Mouse (Mus musculus): Measurements from ENCODE around the gene Catsperd.

The Catsperd gene

GRCm38 (mm10) chr17:56627530-56628277, at the start of gene Catsperd:
TSS of gene Catsperd (plus strand) at chr17:56628143.
- in situ Hi-C loops (cut with MboI, MseI), result no loop called here

GRCm38 (mm10) chr17:56583071-56583470, 44.9 kb upstream of the Catsperd start:
- in situ Hi-C loops (cut with MboI, MseI), result no loop called here

GRCm38 (mm10) chr17:56583611-56584256, 44.2 kb upstream of the Catsperd start:
- in situ Hi-C loops (cut with MboI, MseI), result no loop called here

- in situ Hi-C loops (cut with MboI, MseI), result loop anchor here (5.0 kb wide), 1 partner anchor 88 kb away; the partner anchor contains the start of gene Ranbp3
Measured at GRCm38 (mm10) chr17:56584257-56585130, 43.4 kb upstream of the Catsperd start, which contains the start of the genes Safb2 and Safb. TSS of gene Safb2 (minus strand) at chr17:56584585. TSS of gene Safb (plus strand) at chr17:56584825.

GRCm38 (mm10) chr17:56585171-56585821, 42.6 kb upstream of the Catsperd start:
- in situ Hi-C loops (cut with MboI, MseI), result loop anchor here (5.0 kb wide), 1 partner anchor 87 kb away; the partner anchor contains the start of gene Ranbp3

GRCm38 (mm10) chr17:56587773-56588172, 40.2 kb upstream of the Catsperd start:
- in situ Hi-C loops (cut with MboI, MseI), result loop anchor here (5.0 kb wide), 1 partner anchor 85 kb away; the partner anchor contains the start of gene Ranbp3

GRCm38 (mm10) chr17:56588921-56589320, 39.0 kb upstream of the Catsperd start:
- in situ Hi-C loops (cut with MboI, MseI), result loop anchor here (5.0 kb wide), 1 partner anchor 83 kb away; the partner anchor contains the start of gene Ranbp3

- in situ Hi-C loops (cut with MboI, MseI), result no loop called here
Measured at GRCm38 (mm10) chr17:56592553-56592952, 35.4 kb upstream of the Catsperd start.

GRCm38 (mm10) chr17:56593527-56594271, 34.2 kb upstream of the Catsperd start:
- in situ Hi-C loops (cut with MboI, MseI), result no loop called here

- in situ Hi-C loops (cut with MboI, MseI), result no loop called here
Measured at GRCm38 (mm10) chr17:56603186-56604069, 24.5 kb upstream of the Catsperd start.

- in situ Hi-C loops (cut with MboI, MseI), result no loop called here
Measured at GRCm38 (mm10) chr17:56604070-56604380, 23.9 kb upstream of the Catsperd start.

GRCm38 (mm10) chr17:56604422-56604821, 23.5 kb upstream of the Catsperd start:
- in situ Hi-C loops (cut with MboI, MseI), result no loop called here

GRCm38 (mm10) chr17:56605431-56605830, 22.5 kb upstream of the Catsperd start:
- in situ Hi-C loops (cut with MboI, MseI), result no loop called here

- in situ Hi-C loops (cut with MboI, MseI), result no loop called here
Measured at GRCm38 (mm10) chr17:56607521-56608062, 20.4 kb upstream of the Catsperd start.

GRCm38 (mm10) chr17:56608699-56609098, 19.2 kb upstream of the Catsperd start:
- in situ Hi-C loops (cut with MboI, MseI), result no loop called here

- in situ Hi-C loops (cut with MboI, MseI), result no loop called here
Measured at GRCm38 (mm10) chr17:56609452-56610171, 18.3 kb upstream of the Catsperd start, which contains the start of gene 2410015M20Rik. TSS of gene 2410015M20Rik (minus strand) at chr17:56609771.

GRCm38 (mm10) chr17:56611323-56611722, 16.6 kb upstream of the Catsperd start:
- in situ Hi-C loops (cut with MboI, MseI), result no loop called here

- in situ Hi-C loops (cut with MboI, MseI), result no loop called here
Measured at GRCm38 (mm10) chr17:56611861-56612564, 15.9 kb upstream of the Catsperd start.

Measured in T-helper 1 cell (primary cell).